Mouse (Mus musculus) gastrocnemius, postnatal 36 days (tissue): ENCODE measurements around the gene Lrp8. TPM values are rescaled to one million over a fixed set of nuclear protein-coding genes. Genes with fewer than 3 reads are reported as not detected.

Experiments used
- DNase-seq, 2 experiments: peaks; one replicate each; pipeline ENCODE4 v3.0.0; 2022
- intact Hi-C: fragments of 180-260 bp; cut with DNase I; formaldehyde crosslinking; loops from one replicate; pipeline ENCODE4 v1.15.1; 2025
- total RNA-seq, 2 experiments: library from RNA; stranded (reverse); gene quantifications; 2 replicates each; pipeline ENCODE4 v1.2.3; 2021

Gene Lrp8
- total RNA-seq, 2 experiments from 2014 or later: 0.12 to 0.56 TPM

GRCm38 (mm10) chr4:107836758-107837157, 34.7 kb downstream of the Lrp8 start:
- no peak for DNase-seq
- intact Hi-C loops: no loop called here

GRCm38 (mm10) chr4:107837910-107838309, 35.8 kb downstream of the Lrp8 start:
- no peak for DNase-seq
- intact Hi-C loops: no loop called here

GRCm38 (mm10) chr4:107843687-107844086, 41.6 kb downstream of the Lrp8 start:
- intact Hi-C loops: no loop called here

GRCm38 (mm10) chr4:107844971-107845370, 42.9 kb downstream of the Lrp8 start:
- intact Hi-C loops: loop anchor here (1.0 kb wide), 1 partner anchor 107 kb away; no protein-coding TSS in a partner anchor
- DNase-seq: peak; percentile 66 to 67

More at GRCm38 (mm10) chr4:107843687-107844086, 41.6 kb downstream of the Lrp8 start:
- no peak for DNase-seq

- intact Hi-C loops: no loop called here
- no peak for DNase-seq
Observed at GRCm38 (mm10) chr4:107846795-107847194, 44.7 kb downstream of the Lrp8 start.

- intact Hi-C loops: no loop called here
- no peak for DNase-seq
Observed at GRCm38 (mm10) chr4:107848546-107848945, 46.5 kb downstream of the Lrp8 start.

GRCm38 (mm10) chr4:107849621-107850020, 47.6 kb downstream of the Lrp8 start:
- intact Hi-C loops: no loop called here

GRCm38 (mm10) chr4:107850091-107850490, 48.0 kb downstream of the Lrp8 start:
- intact Hi-C loops: no loop called here
- no peak for DNase-seq

More at GRCm38 (mm10) chr4:107849621-107850020, 47.6 kb downstream of the Lrp8 start:
- DNase-seq: no peak

GRCm38 (mm10) chr4:107853333-107853732, 51.3 kb downstream of the Lrp8 start:
- intact Hi-C loops: no loop called here
- no peak for DNase-seq

GRCm38 (mm10) chr4:107853836-107854235, 51.8 kb downstream of the Lrp8 start:
- intact Hi-C loops: no loop called here
- DNase-seq: no peak

- no peak for DNase-seq
- intact Hi-C loops: no loop called here
Observed at GRCm38 (mm10) chr4:107856958-107857686, 55.1 kb downstream of the Lrp8 start.

- intact Hi-C loops: no loop called here
- DNase-seq: no peak
Observed at GRCm38 (mm10) chr4:107858995-107859394, 56.9 kb downstream of the Lrp8 start.

GRCm38 (mm10) chr4:107864866-107865265, 62.8 kb downstream of the Lrp8 start:
- intact Hi-C loops: no loop called here
- DNase-seq: no peak

- intact Hi-C loops: no loop called here
- peak; percentile 93 to 95 for DNase-seq
Observed at GRCm38 (mm10) chr4:107879254-107880050, 77.4 kb downstream of the Lrp8 start, which contains the start of gene Magoh. TSS of gene Magoh (plus strand) at chr4:107879755.

GRCm38 (mm10) chr4:107881631-107882030, 79.6 kb downstream of the Lrp8 start:
- no peak for DNase-seq
- intact Hi-C loops: no loop called here

GRCm38 (mm10) chr4:107886371-107886770, 84.3 kb downstream of the Lrp8 start:
- no peak for DNase-seq
- intact Hi-C loops: loop anchor here (5.0 kb wide), 1 partner anchor 521 kb away; the partner anchor contains the start of gene Gpx7

GRCm38 (mm10) chr4:107889385-107889730, 87.3 kb downstream of the Lrp8 start:
- DNase-seq: no peak
- intact Hi-C loops: loop anchor here (5.0 kb wide), 1 partner anchor 518 kb away; the partner anchor contains the start of gene Gpx7

GRCm38 (mm10) chr4:107889731-107890432, 87.8 kb downstream of the Lrp8 start, which contains the start of gene 0610037L13Rik:
TSS of gene 0610037L13Rik (plus strand) at chr4:107889813.
- intact Hi-C loops: loop anchor here (2.0 to 5.0 kb wide), 2 partner anchors 31 to 517 kb away; partner anchors contain the start of gene Gpx7
- DNase-seq: peak; percentile 87 to 89

GRCm38 (mm10) chr4:107892663-107893062, 90.6 kb downstream of the Lrp8 start:
- no peak for DNase-seq
- intact Hi-C loops: no loop called here

GRCm38 (mm10) chr4:107899211-107899927, 97.3 kb downstream of the Lrp8 start:
- DNase-seq: no peak
- intact Hi-C loops: no loop called here
